Mouse (Mus musculus): ENCODE measurements around the gene Arnt.
A peak's percentile ranks its signal among the peaks of the same experiment; 100 is the strongest.

Gene Arnt

DNA sequence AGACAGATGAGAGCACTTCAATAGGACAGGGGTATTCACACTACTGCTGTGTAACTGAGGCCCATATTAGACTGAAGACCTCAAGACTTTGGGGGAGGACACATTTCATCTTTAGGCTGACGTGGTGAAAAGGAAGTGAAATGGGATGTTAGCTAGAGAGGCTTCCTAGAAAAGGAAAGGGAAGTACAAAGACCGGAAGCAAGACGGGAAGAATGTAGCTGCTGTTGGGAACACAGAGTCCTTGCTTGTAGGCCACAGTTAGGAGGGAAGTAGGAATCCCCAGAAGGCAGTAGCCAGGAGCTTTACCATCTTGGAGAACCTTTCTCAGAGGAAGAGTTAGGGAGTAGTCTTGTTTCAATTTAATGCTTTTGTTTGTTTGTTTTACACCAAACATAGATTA is 23.6 kb downstream of the Arnt start:
- no peak for DNase-seq

DNA sequence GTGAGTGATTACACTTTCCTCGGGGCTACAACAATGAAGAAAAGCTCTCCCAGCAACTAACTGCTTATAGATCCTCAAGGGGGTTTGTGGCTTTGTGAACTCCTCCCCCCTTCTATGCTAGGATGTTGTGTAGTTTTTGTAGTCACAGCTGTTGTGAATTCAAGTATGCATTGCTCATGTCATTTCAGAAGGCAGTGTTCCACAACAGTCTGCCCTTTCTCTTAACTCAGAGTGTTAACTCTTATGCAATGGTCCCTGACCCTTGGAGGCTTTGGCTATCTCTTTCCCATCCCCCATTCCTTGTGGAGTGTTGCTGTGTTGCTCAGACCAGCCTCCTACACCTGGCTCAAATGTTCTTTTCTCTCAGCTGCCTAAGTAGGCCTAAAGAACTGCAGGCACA is 25.2 kb downstream of the Arnt start:
- DNase-seq: no peak

DNA sequence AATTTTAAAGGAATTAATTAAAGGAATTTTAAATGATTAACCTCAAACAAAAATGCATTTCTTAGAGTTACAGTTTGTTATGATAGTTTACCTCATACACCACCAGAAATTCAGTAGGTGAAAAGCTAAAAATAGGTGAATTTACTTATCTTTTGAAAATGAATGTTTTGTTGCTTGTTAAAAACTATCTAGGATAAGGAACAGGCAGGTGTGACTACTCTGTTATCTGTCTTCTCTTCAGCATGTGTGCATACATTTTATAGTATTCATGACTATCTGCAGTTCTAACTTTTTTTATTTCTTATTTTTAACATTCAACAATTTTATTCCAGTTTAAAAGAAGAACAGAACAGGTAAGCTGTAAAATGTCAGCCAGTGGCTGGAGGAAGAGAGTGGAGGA is 29.7 kb downstream of the Arnt start:
- no peak for DNase-seq

DNA sequence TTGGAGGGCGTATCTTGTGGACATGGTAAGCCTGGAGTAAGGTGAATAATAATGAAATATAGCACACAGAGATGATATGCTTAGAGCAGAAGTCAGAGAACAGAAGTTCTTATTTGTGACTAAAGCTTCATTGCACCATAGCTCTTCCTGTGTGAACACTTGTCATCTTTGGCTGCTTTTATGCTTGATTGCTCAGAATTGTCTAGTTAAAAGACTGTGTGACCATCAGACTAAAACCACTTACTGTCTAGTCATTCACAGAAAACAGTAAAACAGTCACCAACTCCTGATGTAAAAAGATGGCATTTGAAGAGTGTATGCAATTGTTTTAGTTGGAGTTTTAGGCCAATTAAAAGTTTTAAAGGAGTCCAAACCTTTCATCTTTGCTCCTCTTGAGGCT is 44.8 kb downstream of the Arnt start:
- DNase-seq: no peak

DNA sequence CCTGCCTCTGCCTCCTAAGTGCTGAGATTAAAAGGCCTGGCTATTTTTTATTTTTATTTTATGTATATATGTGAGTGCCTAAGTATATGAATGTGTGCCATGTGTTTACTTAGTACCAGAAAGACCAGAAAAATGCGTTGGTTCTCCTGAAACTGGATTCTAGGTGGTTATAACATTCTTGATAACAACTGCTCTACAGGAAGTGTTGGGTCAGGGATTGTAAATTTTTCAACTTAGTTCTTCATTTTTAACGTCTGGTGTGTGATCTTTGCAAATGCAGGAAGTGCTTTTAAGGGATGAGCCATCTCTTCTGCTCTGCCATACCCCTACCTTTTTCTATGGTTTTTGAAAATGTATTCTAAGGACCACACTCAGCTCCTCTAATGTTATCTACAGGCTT is 52.2 kb downstream of the Arnt start:
- DNase-seq: no peak

DNA sequence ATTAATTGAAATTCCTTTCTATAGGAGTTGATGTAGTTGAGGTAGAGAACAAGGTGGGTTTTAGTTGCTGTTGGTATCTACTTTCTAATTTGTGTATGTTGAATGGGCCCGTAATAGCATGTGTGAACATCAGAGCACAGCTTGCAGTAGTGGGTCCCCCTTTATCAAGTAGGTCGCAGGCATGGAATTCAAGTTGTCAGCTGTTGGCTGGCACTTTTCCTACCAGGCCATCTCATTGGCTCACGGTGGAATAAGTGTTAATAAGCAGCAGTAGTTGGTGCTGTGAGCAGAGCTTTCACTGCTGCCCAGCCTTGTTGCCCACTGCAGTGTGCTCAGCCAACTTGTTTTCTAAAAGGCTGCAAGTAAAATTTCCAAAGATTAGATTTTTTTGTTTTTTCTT is 54.5 kb downstream of the Arnt start:
- DNase-seq: no peak

DNA sequence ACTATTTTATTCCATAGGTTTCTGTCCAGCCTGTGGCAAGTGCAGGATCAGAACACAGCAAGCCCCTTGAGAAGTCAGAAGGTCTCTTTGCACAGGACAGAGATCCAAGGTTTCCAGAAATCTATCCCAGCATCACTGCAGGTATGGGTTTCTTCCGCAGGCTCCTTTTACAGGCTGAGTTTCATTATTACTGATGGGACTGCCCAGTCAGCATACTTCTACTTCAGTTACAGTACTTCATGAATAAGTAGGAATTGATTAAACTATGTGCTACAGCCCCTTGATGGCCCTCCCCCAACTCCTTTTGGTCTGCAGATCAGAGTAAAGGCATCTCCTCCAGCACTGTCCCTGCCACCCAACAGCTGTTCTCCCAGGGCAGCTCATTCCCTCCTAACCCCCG is 56.0 kb downstream of the Arnt start:
- DNase-seq: no peak

DNA sequence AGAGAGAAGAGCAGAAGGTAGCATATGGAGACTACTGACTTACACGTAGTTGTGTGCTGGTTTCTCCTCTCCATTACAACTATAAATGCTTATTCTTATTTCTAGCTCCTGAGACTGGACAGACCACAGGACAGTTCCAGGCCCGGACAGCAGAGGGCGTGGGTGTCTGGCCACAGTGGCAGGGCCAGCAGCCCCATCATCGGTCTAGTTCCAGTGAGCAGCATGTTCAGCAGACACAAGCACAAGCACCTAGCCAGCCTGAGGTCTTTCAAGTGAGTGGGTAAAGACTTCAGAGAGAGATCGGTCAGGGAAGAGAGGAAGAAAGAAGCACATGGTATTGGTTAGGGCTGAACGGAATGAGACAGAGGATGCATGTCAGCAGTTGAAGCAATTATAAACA is 60.2 kb downstream of the Arnt start:
- peak; percentile 65 to 70 for DNase-seq

DNA sequence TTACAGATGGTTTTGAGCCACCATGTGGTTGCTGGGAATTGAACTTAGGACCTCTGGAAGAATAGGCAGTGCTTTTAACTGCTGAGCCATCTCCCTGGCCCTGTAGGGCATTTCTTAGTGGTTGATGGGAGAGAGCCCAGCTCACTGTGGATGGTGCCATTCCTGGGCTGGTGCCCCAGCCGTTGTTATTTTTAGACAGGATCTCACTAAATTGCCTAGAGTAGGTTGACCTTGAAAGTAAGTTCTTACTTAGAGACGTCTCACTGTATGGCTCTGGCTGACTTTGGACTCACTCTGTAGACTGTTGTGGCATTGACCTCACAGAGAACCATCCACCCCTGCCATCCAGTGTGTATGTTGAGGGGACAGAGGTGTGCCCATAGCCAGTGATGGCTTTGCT is 64.0 kb downstream of the Arnt start:
- DNase-seq: no peak

DNA sequence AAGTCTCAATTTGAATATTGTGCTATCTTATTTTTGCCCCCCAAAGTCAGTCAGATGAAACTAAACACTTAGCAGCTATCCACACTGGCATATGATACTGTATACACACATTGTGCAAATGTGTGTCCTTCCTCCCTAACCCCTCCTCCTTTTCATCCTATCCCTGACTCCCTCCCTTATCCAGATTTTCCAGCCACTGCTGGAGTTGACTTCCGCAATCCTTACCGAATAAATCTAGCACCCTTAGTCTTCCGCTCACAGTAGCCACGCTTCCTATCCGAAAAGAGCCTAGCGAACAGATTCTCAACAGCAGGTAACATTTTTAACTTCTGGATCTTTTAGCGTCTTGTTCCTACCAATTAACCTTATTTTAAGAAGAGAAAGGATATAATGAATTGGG is 64.8 kb downstream of the Arnt start, which contains the start of gene Ctsk:
Gene Ctsk, plus strand, starts transcription at position 233 of the 400 bp plus-strand sequence.
- DNase-seq: no peak

DNA sequence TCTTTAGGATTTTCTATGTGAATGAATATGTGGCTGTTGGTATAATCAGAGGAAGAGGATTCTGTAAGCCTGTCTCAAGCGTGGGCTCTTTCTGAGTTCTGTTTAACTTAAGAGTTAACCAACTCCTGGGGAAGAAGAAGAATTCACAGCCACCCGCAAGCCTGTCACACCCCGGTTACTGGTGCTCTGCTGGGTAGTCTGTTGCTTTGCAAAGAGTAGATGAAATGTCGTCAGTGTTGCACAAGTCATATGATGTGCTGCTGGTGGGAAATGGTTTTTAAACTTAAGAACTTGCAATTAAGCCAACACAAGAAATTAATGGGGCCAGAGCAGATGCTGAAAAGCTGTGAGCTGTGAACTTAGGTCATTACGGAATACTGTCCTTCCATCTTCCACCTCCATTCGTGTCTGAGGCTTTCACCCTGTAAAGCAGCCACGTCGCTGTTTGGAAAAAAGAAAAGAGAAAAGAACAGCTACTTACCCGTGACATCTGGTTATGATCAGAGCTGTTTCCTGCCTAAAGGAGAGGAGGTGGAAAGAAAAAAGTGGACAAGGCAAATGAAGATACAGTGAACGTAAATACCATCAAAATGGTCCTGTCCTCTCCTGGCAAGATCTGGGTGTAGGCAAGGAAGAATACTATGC is 65.4 kb downstream of the Arnt start:
- no peak for DNase-seq

DNA sequence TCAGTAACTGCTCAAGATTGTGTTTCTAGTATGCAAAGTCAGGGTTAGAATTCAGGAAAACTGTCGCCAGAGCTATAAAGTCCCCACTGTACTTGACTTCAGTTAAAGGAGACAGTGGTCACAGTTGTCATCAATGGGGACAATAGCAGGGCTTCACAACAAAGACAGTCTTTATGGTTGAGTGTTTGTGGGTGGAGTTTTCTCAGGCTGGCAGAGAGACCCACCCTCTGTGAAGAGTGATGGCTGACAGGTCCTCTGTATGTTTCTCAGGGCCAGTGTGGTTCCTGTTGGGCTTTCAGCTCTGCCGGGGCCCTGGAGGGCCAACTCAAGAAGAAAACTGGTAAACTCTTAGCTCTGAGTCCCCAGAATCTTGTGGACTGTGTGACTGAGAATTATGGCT is 68.1 kb downstream of the Arnt start:
- no peak for DNase-seq

DNA sequence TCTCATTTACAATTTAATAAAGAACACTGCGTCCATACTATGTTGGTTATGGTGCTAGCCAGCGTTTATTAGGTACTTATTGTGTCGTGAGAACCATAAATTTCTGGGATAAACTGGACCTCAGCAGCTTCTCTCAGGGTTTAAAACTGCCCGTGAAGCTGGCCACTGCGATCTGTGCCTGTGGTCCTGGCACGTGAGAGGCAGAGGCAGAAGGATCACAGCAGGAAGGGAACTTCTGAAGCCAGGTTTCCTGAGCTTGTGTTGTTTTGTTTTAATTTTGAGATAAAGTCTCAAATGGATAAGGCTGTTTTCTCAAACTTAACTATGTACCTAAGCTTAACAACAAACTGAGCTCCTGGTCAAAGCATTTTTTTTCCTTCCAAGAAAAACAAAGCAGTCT is 75.2 kb downstream of the Arnt start:
- DNase-seq: peak; percentile 70

DNA sequence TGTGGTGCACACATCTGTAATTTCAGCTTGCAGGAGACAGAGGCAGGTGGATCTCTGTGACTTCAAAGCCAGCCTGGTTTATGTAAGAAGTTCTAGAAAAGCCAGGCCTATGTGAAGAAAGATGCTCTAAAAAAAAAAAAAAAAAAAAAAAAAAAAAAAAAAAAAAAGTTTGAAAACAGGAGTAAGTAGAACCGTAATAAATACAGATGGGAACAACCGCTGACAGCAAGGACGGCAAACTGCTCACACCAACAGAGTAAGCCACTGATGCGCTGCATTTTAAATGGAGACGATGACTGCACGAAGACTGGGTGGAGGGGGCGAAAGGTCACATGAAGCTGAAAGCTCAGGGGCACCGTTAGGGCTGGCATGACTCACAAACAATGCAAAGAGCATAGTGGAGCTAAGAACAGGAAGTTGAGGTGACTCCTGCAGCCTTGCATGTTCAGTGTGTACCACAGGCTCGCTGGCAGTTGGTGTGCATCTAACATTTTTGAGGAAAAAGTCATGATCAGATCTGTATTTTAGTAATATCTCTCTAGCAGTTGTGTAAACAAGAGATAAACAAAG is 77.5 kb downstream of the Arnt start:
- no peak for DNase-seq

DNA sequence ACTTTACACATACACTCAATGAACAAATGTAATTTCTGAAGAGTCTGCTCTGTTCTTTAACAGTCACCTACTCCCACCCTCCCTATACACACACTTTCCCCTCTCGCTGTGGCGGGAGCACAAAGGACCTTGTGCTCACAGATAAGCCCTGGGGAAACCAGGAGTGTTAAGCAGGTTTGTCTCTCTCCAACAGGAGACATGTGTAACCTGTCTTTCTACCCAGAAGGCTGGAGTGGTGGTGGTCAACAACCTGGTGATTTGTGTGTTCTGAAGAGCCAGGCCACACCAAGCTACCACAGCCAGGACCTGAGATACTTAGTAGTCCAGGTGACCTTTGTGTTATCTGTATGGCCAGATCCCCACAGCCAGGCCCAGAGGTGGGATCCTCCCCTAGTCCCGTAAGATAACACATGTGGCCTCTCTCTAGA is 82.4 kb downstream of the Arnt start:
- DNase-seq: no peak

DNA sequence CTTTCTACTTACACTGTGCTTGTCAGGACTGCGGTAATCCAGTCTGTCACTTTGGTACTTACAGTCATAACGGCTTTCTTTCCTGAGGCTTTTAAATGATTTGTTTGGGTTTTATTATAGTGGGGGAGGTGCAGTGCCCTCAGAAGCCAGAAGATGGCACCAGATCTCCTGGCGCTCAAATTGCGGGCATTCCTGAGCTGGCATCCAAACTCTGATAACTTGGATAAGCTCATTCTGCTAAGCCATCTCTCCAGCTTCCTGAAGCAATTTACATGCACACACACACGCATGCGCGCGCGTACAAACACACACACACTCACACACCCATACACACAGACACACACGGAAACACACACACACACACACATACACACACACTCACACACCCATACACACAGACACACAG is 83.3 kb downstream of the Arnt start:
- peak; percentile 72 to 77 for DNase-seq

DNA sequence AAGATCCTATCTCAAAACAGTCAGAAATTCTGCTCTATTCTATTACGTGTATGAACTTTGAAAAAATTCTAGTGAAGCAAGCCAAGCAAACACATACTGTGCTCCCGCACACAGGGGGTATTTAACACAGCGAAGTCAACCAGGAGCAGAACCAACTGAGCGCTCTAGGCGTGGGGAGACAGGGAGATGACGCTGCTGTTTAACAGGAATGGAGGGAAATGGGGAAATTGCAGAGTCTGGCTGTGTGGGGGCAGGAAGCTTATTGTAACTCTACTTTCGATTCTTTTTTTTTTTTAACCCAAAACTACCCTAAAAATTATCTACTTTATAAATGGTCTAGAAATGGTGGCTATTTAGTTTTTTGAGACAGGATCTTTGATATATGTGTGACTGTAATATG is 84.7 kb downstream of the Arnt start:
- DNase-seq: no peak

DNA sequence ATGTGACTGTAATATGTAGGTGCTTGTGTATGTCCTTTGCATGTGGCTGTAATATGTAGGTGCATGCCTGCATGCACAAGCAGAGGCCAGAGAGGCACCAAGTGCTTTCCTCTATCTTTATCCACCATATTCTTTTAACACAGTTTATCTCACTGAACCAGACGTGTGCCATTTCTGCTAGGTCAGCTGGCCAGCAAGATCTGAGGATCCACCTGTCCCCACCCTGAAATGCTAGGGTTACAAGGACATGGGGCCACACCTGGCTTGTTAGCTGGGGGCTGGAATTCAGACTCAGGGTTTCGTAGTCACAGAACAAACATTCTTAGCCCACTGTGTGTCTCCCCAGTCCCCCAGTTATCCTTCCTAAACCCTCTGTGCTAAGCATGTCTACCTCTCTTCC is 85.1 kb downstream of the Arnt start:
- no peak for DNase-seq

DNA sequence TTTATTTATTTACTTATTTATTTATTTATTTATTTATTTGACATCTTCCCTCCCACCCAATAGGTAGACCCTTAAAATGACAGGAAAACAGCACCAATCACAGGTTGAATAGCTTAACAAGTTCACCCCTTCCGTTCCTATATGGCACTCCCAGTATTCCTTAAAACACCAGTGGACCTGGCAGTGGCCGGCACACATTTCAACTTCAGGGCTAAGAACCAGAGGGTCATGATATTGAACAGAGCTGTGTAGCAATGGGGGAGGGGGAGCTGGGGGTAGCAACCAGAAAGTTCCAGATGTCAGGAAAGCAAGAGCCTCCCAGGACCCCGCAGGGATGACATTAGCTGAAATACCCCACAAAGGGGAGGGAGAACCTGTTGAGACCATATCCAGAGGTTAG is 85.9 kb downstream of the Arnt start:
- no peak for DNase-seq

DNA sequence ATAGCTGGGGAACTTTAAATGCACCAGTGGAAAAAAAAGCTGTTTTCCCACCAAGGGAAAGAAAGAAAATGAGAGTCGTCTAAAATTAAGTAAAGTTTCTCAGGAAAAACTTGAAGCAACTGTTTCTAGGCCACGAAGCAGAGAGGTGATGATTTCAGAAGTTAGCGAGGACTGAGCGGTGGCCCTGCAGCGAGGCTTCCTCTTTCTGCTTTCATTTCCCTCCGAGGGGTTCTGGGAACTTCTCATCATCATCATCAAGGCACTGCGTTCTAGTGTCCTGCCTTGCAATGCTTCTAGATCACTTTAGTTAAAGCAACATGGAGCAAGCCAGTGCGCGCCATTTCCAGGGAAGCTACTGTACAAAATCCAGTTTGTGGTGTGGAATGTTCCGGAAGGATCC is 87.0 kb downstream of the Arnt start:
- no peak for DNase-seq

DNA sequence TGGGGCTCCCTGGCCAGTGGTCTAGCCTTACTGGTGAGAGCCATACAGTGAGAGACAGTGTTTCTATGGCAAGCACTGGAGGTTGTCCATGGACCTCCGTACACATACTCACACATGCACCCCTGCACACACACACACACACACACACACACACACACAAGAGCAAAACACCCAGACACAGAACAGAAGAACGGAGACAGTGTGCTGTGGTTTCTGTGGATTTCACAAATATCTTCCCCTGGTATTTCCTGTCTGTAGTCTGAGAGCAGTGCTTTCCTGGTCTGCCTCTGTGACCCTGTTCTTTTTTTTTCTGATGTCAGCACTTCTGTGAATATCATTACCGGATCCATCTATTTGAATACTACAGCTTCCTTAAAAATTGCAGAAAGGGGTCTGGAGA is 89.5 kb downstream of the Arnt start:
- DNase-seq: no peak

DNA sequence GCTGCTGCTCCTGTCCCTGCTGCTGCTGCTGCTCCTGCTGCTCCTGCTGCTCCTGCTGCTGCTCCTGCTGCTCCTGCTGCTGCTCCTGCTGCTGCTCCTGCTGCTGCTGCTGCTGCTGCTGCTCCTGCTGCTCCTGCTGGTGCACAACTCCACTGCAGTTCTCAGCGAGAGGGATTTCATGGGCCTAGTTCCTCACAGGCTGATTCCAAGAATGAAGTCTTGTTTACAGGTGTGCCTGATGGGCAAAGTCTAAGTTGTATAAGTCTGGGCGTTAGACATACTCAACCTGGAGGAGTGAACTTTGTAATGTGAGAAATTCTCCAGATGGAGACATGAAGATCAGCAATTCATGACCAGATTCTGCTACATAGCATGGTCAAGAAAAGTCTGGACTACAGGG is 90.5 kb downstream of the Arnt start:
- DNase-seq: no peak

DNA sequence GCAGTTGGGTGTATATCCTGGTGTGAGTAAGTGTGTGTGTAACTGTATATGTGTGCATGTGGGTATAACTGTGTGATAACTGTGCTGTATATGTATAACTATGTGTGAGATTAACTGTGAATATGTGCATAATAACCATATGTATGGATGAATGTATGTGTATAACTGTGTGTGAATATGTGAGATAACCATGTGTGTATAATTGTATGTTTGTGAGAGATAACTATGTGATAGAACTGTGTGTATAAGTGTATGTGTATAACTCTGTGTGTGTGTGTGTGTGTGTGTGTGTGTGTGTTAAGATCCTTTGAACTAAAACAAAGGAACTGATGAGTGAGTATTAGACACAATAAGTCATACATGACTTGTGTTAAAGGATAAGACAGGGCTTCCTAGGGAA is 91.9 kb downstream of the Arnt start:
- no peak for DNase-seq

DNA sequence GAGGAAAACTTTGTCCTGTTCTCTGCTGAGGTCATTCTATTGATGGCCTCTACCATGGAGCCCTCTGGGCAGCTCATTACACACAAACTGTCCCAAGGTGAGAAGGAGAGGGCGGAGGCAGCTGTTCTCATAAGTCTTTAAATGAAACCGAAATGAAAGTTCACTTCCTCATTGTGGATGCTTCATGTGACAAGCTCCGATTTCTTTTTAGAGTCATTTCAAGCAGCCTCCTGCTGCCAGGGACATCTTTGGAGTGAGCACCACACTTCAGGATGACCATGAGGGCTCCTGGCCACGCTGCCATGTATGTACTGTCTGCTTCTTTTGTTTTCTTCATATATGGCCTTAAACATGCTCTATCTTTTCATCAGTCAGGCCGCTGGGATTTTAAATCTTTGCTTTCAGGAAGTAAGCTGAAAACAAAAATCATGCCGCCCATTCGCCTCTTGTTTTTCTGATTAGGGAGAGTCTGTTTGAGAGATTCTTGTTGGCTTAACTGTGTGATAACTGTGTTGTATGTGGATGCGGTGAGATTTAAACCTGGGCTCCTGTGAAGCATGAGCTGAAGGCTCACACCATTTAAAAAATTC is 92.5 kb downstream of the Arnt start, which contains the start of gene Ctss:
Gene Ctss, plus strand, starts transcription at position 165 of the 590 bp plus-strand sequence.
- DNase-seq: no peak

DNA sequence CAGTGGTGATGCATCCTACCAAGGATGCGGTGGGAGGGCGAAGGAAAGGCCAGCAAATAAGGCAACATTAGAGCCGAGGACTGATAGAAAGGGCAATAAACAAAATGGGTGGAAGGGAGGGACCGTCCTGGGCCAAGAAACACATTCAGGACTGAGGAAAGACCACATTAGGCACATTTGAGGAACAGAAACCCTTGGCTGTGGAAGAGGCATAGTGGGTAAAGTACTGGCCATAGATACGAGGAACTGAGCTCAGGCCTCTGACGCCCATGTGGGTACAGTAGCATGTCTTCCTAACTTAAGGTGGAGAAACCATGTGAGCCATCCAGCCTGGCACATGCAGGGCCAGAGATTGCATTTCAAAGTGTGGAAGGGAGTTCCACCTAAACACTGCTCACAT is 95.6 kb downstream of the Arnt start:
- DNase-seq: no peak

Data from cerebellum, postnatal 36 days (tissue).